Mouse (Mus musculus) ES-E14 (cell line): Measurements from ENCODE around the gene Gm45717. TPM values are rescaled to one million over a fixed set of nuclear protein-coding genes. Genes with fewer than 3 reads are reported as not detected.

Experiments
- DNase-seq: peaks from one replicate; pipeline ENCODE4 v3.0.0-alpha.2; 2013; ENCODE audit warnings: low read depth, low spot score
- H3K27ac ChIP-seq: 2 replicates; pipeline ENCODE4 v1.5.1; 2012; ENCODE audit warnings: low read depth, mild to moderate bottlenecking, low read length, moderate library complexity, mixed read lengths; ENCODE audit not compliant: poor library complexity, insufficient read depth, severe bottlenecking
- H3K36me3 ChIP-seq: 2 replicates; pipeline ENCODE4 v1.6.1; 2012; ENCODE audit warnings: mild to moderate bottlenecking, low read length, moderate library complexity, mixed read lengths; ENCODE audit not compliant: control insufficient read depth, poor library complexity, insufficient read depth, severe bottlenecking
- H3K4me1 ChIP-seq, 2 experiments: fragments of 150-350 bp in 1 of 2; sonication (generic) in 1 of 2; 2 replicates each; pipeline ENCODE4 v1.6.1; 2012; ENCODE audit warnings: low read length in 2 of 2, mild to moderate bottlenecking in 1 of 2, mixed read lengths in 1 of 2; ENCODE audit not compliant: control insufficient read depth in 2 of 2, insufficient read depth in 2 of 2, poor library complexity in 1 of 2
- H3K4me3 ChIP-seq, 2 experiments: fragments of 150-350 bp in 1 of 2; sonication (generic) in 1 of 2; 2 replicates each; pipeline ENCODE4 v1.5.1; 2012; ENCODE audit warnings: low read length in 2 of 2, low read depth in 1 of 2, mild to moderate bottlenecking in 1 of 2, mixed read lengths in 1 of 2; ENCODE audit not compliant: insufficient read depth in 1 of 2, poor library complexity in 1 of 2, severe bottlenecking in 1 of 2
- H3K9ac ChIP-seq: 2 replicates; pipeline ENCODE4 v1.6.1; 2012; ENCODE audit warnings: low read depth, mild to moderate bottlenecking, low read length, mixed read lengths; ENCODE audit not compliant: poor library complexity, insufficient read depth, severe bottlenecking
- H3K9me3 ChIP-seq: fragments of 150-350 bp; sonication (generic); 2 replicates; pipeline ENCODE4 v1.6.1; 2012; ENCODE audit warnings: low read depth, mild to moderate bottlenecking, low read length; ENCODE audit not compliant: control insufficient read depth, insufficient read depth
- CHD2 ChIP-seq: IDR thresholded peaks from 2 replicates; pipeline ENCODE4 v1.6.1; 2014; ENCODE audit warnings: mild to moderate bottlenecking, low read depth, low read length, inconsistent platforms
- HCFC1 ChIP-seq: IDR thresholded peaks from 2 replicates; pipeline ENCODE4 v1.6.1; 2012; ENCODE audit warnings: low read length, inconsistent platforms, borderline replicate concordance; ENCODE audit not compliant: insufficient read depth
- MAFK ChIP-seq: IDR thresholded peaks from 2 replicates; pipeline ENCODE4 v1.6.1; 2014; ENCODE audit warnings: mild to moderate bottlenecking, low read depth, low read length, inconsistent platforms; ENCODE audit not compliant: insufficient read depth
- ZC3H11A ChIP-seq: IDR thresholded peaks from 2 replicates; pipeline ENCODE4 v1.6.1; 2012; ENCODE audit warnings: low read depth, mild to moderate bottlenecking, inconsistent platforms, low read length, borderline replicate concordance
- ZNF384 ChIP-seq: IDR thresholded peaks from 2 replicates; pipeline ENCODE4 v1.6.1; 2012; ENCODE audit warnings: low read depth, low read length, inconsistent platforms
- in situ Hi-C, 2 experiments: fragments of 600-800 bp; cut with MboI; formaldehyde crosslinking; loops; one replicate each; pipeline ENCODE4 v1.15.1; 2025; ENCODE audit warnings: low sequenced_read_pairs in 2 of 2, inconsistent platforms in 1 of 2; ENCODE audit not compliant: unreplicated experiment in 2 of 2
- total RNA-seq: library from RNA; depleted of rRNA; stranded (reverse); fragments of 300-350 nt; gene quantifications from 2 replicates; pipeline ENCODE4 v1.2.3, GENCODE M21; 2012

Gm45717 gene
- total RNA-seq, 1 experiment = not detected

DNA sequence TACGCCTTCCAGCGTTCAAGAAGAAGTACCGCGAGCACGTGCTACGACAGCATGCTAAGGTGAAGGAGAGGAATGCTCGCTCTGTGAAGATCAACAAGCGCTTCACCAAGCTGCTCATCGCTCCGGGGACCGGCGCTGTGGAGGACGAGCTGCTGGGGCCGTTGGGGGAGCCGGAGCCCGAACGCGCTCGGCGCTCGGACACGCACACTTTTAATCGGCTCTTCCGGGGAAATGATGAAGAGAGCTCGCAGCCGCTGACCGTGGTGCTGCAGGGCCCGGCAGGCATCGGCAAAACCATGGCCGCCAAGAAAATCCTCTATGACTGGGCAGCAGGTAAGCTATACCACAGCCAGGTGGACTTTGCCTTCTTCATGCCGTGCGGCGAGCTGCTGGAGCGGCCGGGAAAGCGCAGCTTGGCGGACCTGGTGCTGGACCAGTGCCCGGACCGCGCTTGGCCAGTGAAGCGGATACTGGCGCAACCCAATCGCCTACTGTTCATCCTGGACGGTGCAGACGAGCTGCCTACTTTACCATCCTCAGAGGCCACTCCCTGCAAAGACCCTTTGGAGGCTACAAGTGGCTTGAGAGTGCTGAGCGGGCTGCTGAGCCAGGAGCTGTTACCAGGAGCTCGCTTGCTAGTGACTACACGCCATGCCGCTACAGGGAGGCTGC is 33.2 kb downstream of the Gm45717 start:
- H3K36me3 ChIP-seq = no peaks in the 10 kb centered on the region
- no peaks in the 10 kb centered on the region for H3K9me3 ChIP-seq
- peak overlapping the region; percentile 50 to 71 for H3K4me3 ChIP-seq
- no peak overlapping the region for H3K9ac ChIP-seq
- DNase-seq = no peak
- TF ChIP-seq HCFC1 (no peak), MAFK (no peak), ZNF384 (no peak), CHD2 (no peak), ZC3H11A (no peak)
- no peak overlapping the region for H3K27ac ChIP-seq
- no peaks in the 10 kb centered on the region for H3K4me1 ChIP-seq
- in situ Hi-C loops = no loop called here

- no peaks in the 10 kb centered on the region for H3K36me3 ChIP-seq
- no peak overlapping the region for H3K27ac ChIP-seq
- in situ Hi-C loops = no loop called here
- peak overlapping the region; percentile 13 to 32; a peak in 2 of 4 replicates for H3K4me3 ChIP-seq
- DNase-seq = no peak
- TF ChIP-seq CHD2 (no peak), HCFC1 (no peak), MAFK (no peak), ZNF384 (no peak), ZC3H11A (no peak)
- no peaks in the 10 kb centered on the region for H3K9me3 ChIP-seq
- H3K4me1 ChIP-seq = no peaks in the 10 kb centered on the region
- H3K9ac ChIP-seq = no peak overlapping the region
Measured at GRCm38 (mm10) chr7:140921225-140921975, 34.3 kb downstream of the Gm45717 start.

DNA sequence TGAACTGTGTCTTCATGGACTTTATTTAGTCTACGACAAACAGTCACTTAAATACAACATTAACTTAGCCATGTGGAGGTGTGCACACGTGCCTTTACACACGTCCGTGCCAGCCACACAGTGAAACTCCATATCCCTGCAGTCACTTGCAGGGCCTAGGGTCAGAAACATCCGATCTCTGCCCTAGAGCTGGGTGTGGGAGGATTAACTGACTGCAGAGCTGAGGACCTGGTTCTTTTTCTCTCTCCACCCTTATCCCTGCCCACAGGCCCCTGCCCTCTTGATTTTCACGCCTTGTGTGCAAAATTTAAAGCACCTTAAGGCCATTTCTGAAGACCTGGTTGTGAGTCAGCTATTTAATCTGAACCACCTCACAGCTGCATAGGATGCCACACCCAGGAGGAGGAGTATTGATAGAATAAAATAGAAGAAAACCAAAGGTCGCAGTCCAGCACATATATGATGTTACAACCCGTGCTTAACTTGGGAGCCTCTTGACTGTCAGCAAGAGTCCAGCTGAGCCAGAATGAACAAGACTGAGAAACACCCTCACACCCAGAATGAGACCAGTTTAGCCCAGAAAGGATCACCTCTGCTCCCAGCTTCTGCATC is 35.2 kb downstream of the Gm45717 start, which contains the start of gene Nlrp6:
TSS of gene Nlrp6 (plus strand) at position 485 of the 612 bp plus-strand sequence.
- Histone ChIP-seq H3K36me3 (no peaks in the 10 kb centered on the region), H3K4me1 (no peaks in the 10 kb centered on the region), H3K9ac (no peak within 1 kb of the TSS), H3K27ac (no peak within 1 kb of the TSS), H3K4me3 (peak within 1 kb of the TSS; percentile 13 to 32; a peak in 2 of 4 replicates), H3K9me3 (no peaks in the 10 kb centered on the region)
- no peak for TF ChIP-seq ZC3H11A
- TF ChIP-seq ZNF384 = no peak
- no peak for TF ChIP-seq HCFC1
- no peak for TF ChIP-seq CHD2
- TF ChIP-seq MAFK = no peak
- DNase-seq = no peak
- in situ Hi-C loops = no loop called here

DNA sequence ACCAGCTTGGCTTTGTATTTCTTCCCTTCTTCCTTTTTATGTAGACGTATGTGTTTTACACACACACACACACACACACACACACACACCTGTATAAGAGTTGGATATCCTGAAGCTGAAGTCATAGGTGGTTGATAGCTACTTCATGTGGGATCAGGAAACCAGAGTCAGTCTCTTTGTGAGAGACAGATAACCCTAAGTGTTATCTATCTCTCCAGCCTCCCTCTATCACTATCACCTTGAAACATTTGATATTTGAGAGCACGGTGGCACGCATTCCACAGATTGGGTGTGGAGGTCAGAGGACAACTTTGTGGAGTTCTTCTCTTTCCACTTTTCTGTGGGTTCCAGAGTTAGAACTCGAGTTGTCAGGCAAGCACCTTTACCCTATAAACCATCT is 35.8 kb downstream of the Gm45717 start:
- no peak for DNase-seq
- TF ChIP-seq MAFK (no peak), ZC3H11A (no peak), CHD2 (no peak), HCFC1 (no peak), ZNF384 (no peak)
- no peaks in the 10 kb centered on the region for H3K4me1 ChIP-seq
- H3K4me3 ChIP-seq = no peak overlapping the region
- H3K9ac ChIP-seq = no peak overlapping the region
- in situ Hi-C loops = no loop called here
- no peaks in the 10 kb centered on the region for H3K36me3 ChIP-seq
- H3K9me3 ChIP-seq = no peaks in the 10 kb centered on the region
- no peak overlapping the region for H3K27ac ChIP-seq
